Mouse (Mus musculus): ENCODE data around the gene Cenps. TPM values are rescaled to one million over a fixed set of nuclear protein-coding genes. Genes with fewer than 3 reads are reported as not detected.
"Not testable (repeated sequence)": the region's sequence is repeated elsewhere in the genome, so short reads cannot be mapped to it uniquely, and the experiment has no call there.

Gene Cenps
- polyA plus RNA-seq, 1 experiment from 2014 or later = 18.9 TPM

DNA sequence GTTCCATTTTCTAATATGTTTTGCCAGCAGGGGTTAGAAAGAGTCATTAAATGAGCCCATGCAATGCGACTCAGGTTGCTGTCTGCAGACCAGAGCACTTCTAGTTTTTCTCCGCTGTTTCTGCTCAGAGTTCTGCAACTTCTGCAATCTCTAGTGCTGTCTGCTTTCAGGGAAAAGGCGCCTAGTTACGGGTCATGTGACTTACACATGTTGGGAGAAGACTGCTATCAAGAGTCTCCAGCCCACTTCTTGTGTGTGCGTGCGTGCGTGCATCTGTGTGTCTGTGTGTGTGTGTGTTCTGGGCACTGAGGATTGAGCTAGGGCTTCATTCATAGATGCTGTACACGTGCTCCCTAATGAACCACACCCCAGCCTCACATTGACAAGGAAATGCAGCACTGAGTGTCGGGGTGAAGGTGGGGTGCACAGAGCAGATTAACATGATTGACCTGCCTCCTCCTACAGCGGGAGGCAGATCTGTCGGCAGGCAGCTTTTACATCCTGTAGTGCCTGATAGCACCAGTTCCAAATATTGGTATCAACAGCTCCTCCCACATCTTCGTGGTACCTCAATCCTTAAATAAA, 17.4 kb downstream of the Cenps start:
- WGBS = 84% methylated on average over 12 of the region's 12 CpGs
- not testable (repeated sequence) for H3K9ac ChIP-seq (ENCODE audit: low read length); ATAC-seq (ENCODE audit: insufficient number of reproducible peaks, insufficient read depth, low FRiP score, low read depth)

GRCm38 (mm10) chr4:149103875-149104561, 33.4 kb downstream of the Cenps start, which contains the start of gene Dffa:
Gene Dffa, plus strand, starts transcription at chr4:149104146.
- Histone ChIP-seq H3K27me3 (ENCODE audit: control insufficient read depth, insufficient read depth, low read length) (no peaks in the 10 kb centered on the region), H3K9me3 (ENCODE audit: control insufficient read depth, low read length) (no peaks in the 10 kb centered on the region), H3K4me3 (ENCODE audit: control insufficient read depth in 1 of 2, insufficient read depth in 1 of 2, low read depth in 1 of 2, low read length in 2 of 2) (peak within 1 kb of the TSS; percentile 74 to 93), H3K4me1 (ENCODE audit: control insufficient read depth in 2 of 2, insufficient read depth in 2 of 2, low read length in 2 of 2) (peaks cover 0 to 13% of the 10 kb centered on the region in 2 experiments; a peak in 3 of 4 replicates), H3K9ac (ENCODE audit: low read length) (peak within 1 kb of the TSS; percentile 91), H3K27ac (replicated peaks in 1 of 2; ENCODE audit: control insufficient read depth in 1 of 2, insufficient read depth in 1 of 2, low read depth in 2 of 2, low read length in 2 of 2) (peak within 1 kb of the TSS in 1 of 2 experiments; percentile 33; a peak in 1 of 4 replicates), H3K4me2 (ENCODE audit: low read length) (peak within 1 kb of the TSS; percentile 95), H3K36me3 (ENCODE audit: control insufficient read depth, insufficient read depth, low read length) (peaks cover 25% of the 10 kb centered on the region)
- peak; percentile 78 for ATAC-seq (ENCODE audit: insufficient number of reproducible peaks, insufficient read depth, low FRiP score, low read depth)
- under 1% methylated on average over 35 of the region's 35 CpGs for WGBS

More for the DNA sequence above, 17.4 kb downstream of the Cenps start:
- H3K4me3 ChIP-seq (ENCODE audit: control insufficient read depth in 1 of 2, insufficient read depth in 1 of 2, low read depth in 1 of 2, low read length in 2 of 2); H3K4me1 ChIP-seq (ENCODE audit: control insufficient read depth in 2 of 2, insufficient read depth in 2 of 2, low read length in 2 of 2); H3K27ac ChIP-seq (replicated peaks in 1 of 2; ENCODE audit: control insufficient read depth in 1 of 2, insufficient read depth in 1 of 2, low read depth in 2 of 2, low read length in 2 of 2); H3K9me3 ChIP-seq (ENCODE audit: control insufficient read depth, low read length); H3K27me3 ChIP-seq (ENCODE audit: control insufficient read depth, insufficient read depth, low read length); H3K4me2 ChIP-seq (ENCODE audit: low read length): not testable (repeated sequence)
- H3K36me3 ChIP-seq (ENCODE audit: control insufficient read depth, insufficient read depth, low read length) = peaks cover 30% of the 10 kb centered on the region

DNA sequence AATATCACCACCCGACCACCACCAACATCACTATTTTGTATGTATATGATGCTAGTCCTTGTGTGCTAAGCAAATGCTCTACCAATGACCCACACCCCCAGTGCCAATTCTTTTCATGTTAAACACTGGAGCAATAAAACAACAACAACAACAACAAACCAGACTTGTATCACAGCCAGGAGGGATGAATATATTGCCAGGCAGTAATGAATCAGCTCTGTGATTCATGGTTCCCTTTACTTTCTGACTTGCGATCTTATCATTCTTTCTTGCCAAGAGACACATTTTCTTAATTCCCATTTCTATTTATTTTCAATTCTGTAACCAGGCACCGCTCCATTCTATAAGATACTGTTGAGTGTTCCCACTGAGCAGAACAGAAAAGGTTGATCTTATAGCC, 36.0 kb downstream of the Cenps start:
- H3K27me3 ChIP-seq (ENCODE audit: control insufficient read depth, insufficient read depth, low read length) = no peaks in the 10 kb centered on the region
- no peak overlapping the region for H3K9ac ChIP-seq (ENCODE audit: low read length)
- H3K4me1 ChIP-seq (ENCODE audit: control insufficient read depth in 2 of 2, insufficient read depth in 2 of 2, low read length in 2 of 2) = peaks cover 6 to 25% of the 10 kb centered on the region in 2 experiments
- no peaks in the 10 kb centered on the region for H3K9me3 ChIP-seq (ENCODE audit: control insufficient read depth, low read length)
- no peak overlapping the region for H3K4me3 ChIP-seq (ENCODE audit: control insufficient read depth in 1 of 2, insufficient read depth in 1 of 2, low read depth in 1 of 2, low read length in 2 of 2)
- ATAC-seq (ENCODE audit: insufficient number of reproducible peaks, insufficient read depth, low FRiP score, low read depth) = no peak
- peaks cover 5% of the 10 kb centered on the region for H3K36me3 ChIP-seq (ENCODE audit: control insufficient read depth, insufficient read depth, low read length)
- H3K27ac ChIP-seq (replicated peaks in 1 of 2; ENCODE audit: control insufficient read depth in 1 of 2, insufficient read depth in 1 of 2, low read depth in 2 of 2, low read length in 2 of 2) = no peak overlapping the region
- H3K4me2 ChIP-seq (ENCODE audit: low read length) = no peak overlapping the region
- WGBS = 80% methylated on average over 3 of the region's 3 CpGs

- not testable (repeated sequence) for H3K4me2 ChIP-seq (ENCODE audit: low read length); H3K9ac ChIP-seq (ENCODE audit: low read length); H3K27ac ChIP-seq (replicated peaks in 1 of 2; ENCODE audit: control insufficient read depth in 1 of 2, insufficient read depth in 1 of 2, low read depth in 2 of 2, low read length in 2 of 2); H3K4me3 ChIP-seq (ENCODE audit: control insufficient read depth in 1 of 2, insufficient read depth in 1 of 2, low read depth in 1 of 2, low read length in 2 of 2); H3K9me3 ChIP-seq (ENCODE audit: control insufficient read depth, low read length); ATAC-seq (ENCODE audit: insufficient number of reproducible peaks, insufficient read depth, low FRiP score, low read depth); H3K27me3 ChIP-seq (ENCODE audit: control insufficient read depth, insufficient read depth, low read length); H3K36me3 ChIP-seq (ENCODE audit: control insufficient read depth, insufficient read depth, low read length)
- WGBS = 85% methylated on average over 12 of the region's 12 CpGs
- peaks cover 6 to 25% of the 10 kb centered on the region in 2 experiments for H3K4me1 ChIP-seq (ENCODE audit: control insufficient read depth in 2 of 2, insufficient read depth in 2 of 2, low read length in 2 of 2)
Measured at GRCm38 (mm10) chr4:149100449-149100848, 37.0 kb downstream of the Cenps start.

- peak within 1 kb of the TSS; percentile 98 for H3K4me2 ChIP-seq (ENCODE audit: low read length)
- no peaks in the 10 kb centered on the region for H3K9me3 ChIP-seq (ENCODE audit: control insufficient read depth, low read length)
- no peaks in the 10 kb centered on the region for H3K36me3 ChIP-seq (ENCODE audit: control insufficient read depth, insufficient read depth, low read length)
- H3K27me3 ChIP-seq (ENCODE audit: control insufficient read depth, insufficient read depth, low read length) = no peaks in the 10 kb centered on the region
- peak within 1 kb of the TSS in 1 of 2 experiments; percentile 45; a peak in 1 of 4 replicates for H3K27ac ChIP-seq (replicated peaks in 1 of 2; ENCODE audit: control insufficient read depth in 1 of 2, insufficient read depth in 1 of 2, low read depth in 2 of 2, low read length in 2 of 2)
- peaks cover 6 to 17% of the 10 kb centered on the region in 2 experiments for H3K4me1 ChIP-seq (ENCODE audit: control insufficient read depth in 2 of 2, insufficient read depth in 2 of 2, low read length in 2 of 2)
- H3K4me3 ChIP-seq (ENCODE audit: control insufficient read depth in 1 of 2, insufficient read depth in 1 of 2, low read depth in 1 of 2, low read length in 2 of 2) = peak within 1 kb of the TSS; percentile 92 to 99
- ATAC-seq (ENCODE audit: insufficient number of reproducible peaks, insufficient read depth, low FRiP score, low read depth) = peak; percentile 73
- under 1% methylated on average over 47 of the region's 50 CpGs for WGBS
- H3K9ac ChIP-seq (ENCODE audit: low read length) = peak within 1 kb of the TSS; percentile 95
Measured at GRCm38 (mm10) chr4:149099369-149100017, 37.9 kb downstream of the Cenps start, which contains the start of gene Pex14. Gene Pex14, minus strand, starts transcription at chr4:149099876.

DNA sequence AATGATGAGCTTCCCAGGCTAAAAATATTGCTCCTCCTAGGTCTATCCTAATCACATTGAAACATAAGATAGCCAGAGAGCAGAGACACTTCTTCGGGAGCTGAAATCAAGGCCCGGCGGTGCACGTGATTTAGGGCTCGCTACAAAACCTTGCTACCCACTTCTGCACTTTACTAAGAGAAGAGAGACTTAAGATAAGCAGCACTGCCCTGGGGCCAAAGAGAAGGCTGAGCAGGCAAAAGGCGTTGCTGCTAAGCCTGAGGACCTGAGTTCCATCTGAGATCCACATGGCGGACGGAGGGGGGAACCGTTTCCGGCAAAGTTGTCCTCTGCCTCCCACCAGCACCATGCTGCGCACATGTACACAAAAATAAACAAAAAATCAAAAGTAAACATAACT, 38.9 kb downstream of the Cenps start:
- no peak for ATAC-seq (ENCODE audit: insufficient number of reproducible peaks, insufficient read depth, low FRiP score, low read depth)
- peak overlapping the region; percentile 98 for H3K4me2 ChIP-seq (ENCODE audit: low read length)
- no peak overlapping the region for H3K27ac ChIP-seq (replicated peaks in 1 of 2; ENCODE audit: control insufficient read depth in 1 of 2, insufficient read depth in 1 of 2, low read depth in 2 of 2, low read length in 2 of 2)
- peak overlapping the region; percentile 95 for H3K9ac ChIP-seq (ENCODE audit: low read length)
- no peaks in the 10 kb centered on the region for H3K36me3 ChIP-seq (ENCODE audit: control insufficient read depth, insufficient read depth, low read length)
- H3K4me1 ChIP-seq (ENCODE audit: control insufficient read depth in 2 of 2, insufficient read depth in 2 of 2, low read length in 2 of 2) = peaks cover 6 to 16% of the 10 kb centered on the region in 2 experiments
- H3K27me3 ChIP-seq (ENCODE audit: control insufficient read depth, insufficient read depth, low read length) = no peaks in the 10 kb centered on the region
- WGBS = 2% methylated on average over 11 of the region's 11 CpGs
- H3K4me3 ChIP-seq (ENCODE audit: control insufficient read depth in 1 of 2, insufficient read depth in 1 of 2, low read depth in 1 of 2, low read length in 2 of 2) = peak overlapping the region; percentile 92 to 99
- H3K9me3 ChIP-seq (ENCODE audit: control insufficient read depth, low read length) = no peaks in the 10 kb centered on the region

GRCm38 (mm10) chr4:149097956-149098355, 39.5 kb downstream of the Cenps start:
- Histone ChIP-seq H3K4me3 (ENCODE audit: control insufficient read depth in 1 of 2, insufficient read depth in 1 of 2, low read depth in 1 of 2, low read length in 2 of 2) (no peak overlapping the region), H3K36me3 (ENCODE audit: control insufficient read depth, insufficient read depth, low read length) (peaks cover 3% of the 10 kb centered on the region), H3K27ac (replicated peaks in 1 of 2; ENCODE audit: control insufficient read depth in 1 of 2, insufficient read depth in 1 of 2, low read depth in 2 of 2, low read length in 2 of 2) (no peak overlapping the region), H3K27me3 (ENCODE audit: control insufficient read depth, insufficient read depth, low read length) (no peaks in the 10 kb centered on the region), H3K4me1 (ENCODE audit: control insufficient read depth in 2 of 2, insufficient read depth in 2 of 2, low read length in 2 of 2) (peaks cover 6 to 16% of the 10 kb centered on the region in 2 experiments), H3K9ac (ENCODE audit: low read length) (peak overlapping the region; percentile 95; the same call in 1 of the 2 replicates), H3K9me3 (ENCODE audit: control insufficient read depth, low read length) (no peaks in the 10 kb centered on the region), H3K4me2 (ENCODE audit: low read length) (peak overlapping the region; percentile 98)
- no peak for ATAC-seq (ENCODE audit: insufficient number of reproducible peaks, insufficient read depth, low FRiP score, low read depth)
- 63% methylated on average over 3 of the region's 3 CpGs for WGBS
